Mouse (Mus musculus) R1 (cell line): ENCODE data around the gene Btrc.
"Not testable (repeated sequence)": the region's sequence is repeated elsewhere in the genome, so short reads cannot be mapped to it uniquely, and the experiment has no call there.

Experiments
- DNase-seq: peaks from one replicate; pipeline ENCODE4 v3.0.0-alpha.2; 2018; ENCODE audit warnings: low read depth, low spot score

The Btrc gene

DNA sequence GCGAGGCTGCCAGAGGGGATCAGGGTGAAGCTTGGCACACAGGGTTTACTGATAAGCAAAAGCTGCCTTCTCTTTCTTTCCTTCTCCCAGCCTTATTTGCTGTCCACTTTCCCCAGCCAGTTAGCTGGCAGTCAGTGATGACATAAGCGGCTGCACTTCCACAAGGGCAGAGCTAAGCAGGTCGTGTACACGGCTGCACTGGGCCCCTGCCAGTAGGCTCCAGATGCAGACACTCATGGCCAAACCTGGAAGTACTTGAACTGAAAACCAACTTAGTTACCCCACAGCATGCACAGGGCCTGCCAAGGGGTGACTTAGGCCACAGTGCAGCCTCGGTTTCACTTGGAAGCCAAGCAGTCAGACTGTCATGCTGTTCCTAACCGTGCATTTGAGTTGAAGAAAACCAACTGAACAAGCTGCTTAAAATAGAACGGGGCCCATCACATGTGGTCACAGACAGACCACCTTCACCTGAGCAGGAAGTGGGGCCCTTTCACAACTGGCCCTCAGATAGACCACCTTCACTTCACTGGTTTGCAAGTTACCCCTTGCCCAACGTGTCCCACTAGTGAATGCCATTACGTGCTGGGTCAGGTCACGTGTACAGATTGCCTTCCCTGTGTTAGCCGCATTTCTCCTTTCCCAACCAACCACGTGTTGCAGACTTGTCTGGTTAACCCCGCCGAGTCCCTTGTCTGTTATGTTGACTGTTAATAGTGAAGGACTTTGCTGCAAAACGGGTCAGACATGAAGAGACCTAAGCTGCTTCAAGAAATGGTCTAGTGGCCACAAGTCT lies 166.9 kb downstream of the Btrc start:
- no peak for DNase-seq

GRCm38 (mm10) chr19:45531554-45531953 lies 168.0 kb downstream of the Btrc start:
- DNase-seq, result no peak

- DNase-seq, result no peak
These were observed 170.1 kb downstream of the Btrc start for GRCm38 (mm10) chr19:45533617-45534016.

GRCm38 (mm10) chr19:45535214-45535735 lies 171.7 kb downstream of the Btrc start:
- DNase-seq, result no peak

GRCm38 (mm10) chr19:45535929-45536328 lies 172.4 kb downstream of the Btrc start:
- DNase-seq, result no peak

GRCm38 (mm10) chr19:45537505-45537904 lies 174.0 kb downstream of the Btrc start:
- peak; percentile 82 for DNase-seq

DNA sequence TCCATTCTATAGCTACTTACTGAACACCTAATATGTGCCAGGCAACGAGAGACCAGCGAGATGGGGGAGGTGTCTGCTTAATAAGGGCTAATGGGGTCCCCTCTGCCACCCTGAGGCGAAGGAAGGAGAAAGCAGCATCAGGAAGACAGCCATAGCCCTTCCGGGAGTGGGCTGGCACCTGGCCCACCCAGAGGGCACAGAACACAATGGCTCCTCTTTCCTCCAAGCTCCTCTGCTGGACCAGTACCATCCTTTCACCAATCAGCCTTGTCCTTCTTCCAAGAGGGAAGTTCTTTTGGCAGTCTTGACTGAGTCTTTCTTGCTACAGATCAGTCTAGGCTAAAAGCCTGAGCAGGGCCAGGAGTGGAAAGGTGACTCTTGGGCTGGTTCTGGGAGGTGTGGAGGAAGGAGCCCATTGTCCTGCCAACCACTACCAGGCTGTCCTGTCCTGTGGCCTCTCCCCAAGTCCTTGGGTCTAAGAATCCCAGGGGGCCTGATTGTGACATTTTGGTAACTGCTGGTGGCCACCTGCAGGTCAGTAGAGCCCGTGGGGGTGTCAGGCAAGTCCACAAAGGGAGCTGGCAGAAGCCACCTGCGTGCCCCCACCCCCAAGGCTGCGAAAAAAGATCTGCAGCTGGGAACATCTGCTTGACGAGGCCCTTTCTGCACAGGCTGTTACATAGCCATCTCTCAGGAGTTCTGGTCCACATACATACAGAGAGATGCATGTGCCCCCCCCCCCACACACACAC lies 177.3 kb downstream of the Btrc start:
- DNase-seq, result no peak

DNA sequence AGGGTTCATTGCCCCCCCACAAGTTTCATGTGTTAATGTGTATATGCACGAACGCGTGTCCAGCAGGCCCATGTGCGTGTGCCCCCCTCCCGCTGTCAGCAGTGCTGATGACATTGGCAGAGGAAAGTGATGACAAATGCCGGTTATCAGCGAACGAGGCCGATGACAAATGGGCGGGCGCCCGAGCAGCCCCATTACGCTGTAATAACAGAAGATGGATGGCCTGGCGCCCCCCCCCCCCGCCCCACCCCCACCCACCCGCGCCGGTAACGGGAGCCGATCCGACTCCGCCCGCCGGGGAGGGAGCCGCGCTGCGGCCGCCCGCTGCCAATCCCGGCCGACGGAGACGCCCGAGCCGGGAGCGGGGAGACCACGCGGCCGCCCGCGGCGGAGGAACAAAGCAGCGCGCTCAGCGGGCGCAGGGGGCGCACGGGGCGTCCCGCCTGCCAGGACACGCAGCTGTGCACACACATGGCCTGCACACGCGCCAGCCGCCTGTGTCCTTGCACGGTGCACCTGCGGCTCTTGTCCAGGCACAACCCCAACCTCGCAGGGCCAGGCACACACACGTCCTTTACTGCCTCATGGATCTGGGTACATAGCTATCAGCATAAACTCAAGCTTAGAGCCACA lies 178.0 kb downstream of the Btrc start:
- DNase-seq, result peak; percentile 58

DNA sequence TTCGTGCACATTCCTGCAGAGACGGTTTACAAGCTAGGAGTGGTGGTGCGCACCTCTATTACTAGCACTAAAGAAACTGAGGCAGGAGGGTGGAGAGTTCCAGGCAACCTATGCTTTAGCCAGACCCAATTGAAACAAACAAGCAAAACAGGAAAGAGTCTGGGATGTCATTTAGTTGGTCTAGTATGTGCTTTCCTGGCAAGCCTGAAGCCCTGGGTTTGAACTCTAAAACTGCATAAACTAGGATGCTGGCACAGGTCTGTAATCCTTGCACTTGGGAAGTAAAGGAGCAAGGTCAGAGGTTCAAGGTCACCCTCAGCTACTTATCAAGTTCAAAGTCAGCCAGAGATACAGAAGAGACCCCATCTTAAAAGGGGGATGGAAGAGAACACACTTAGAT lies 178.5 kb downstream of the Btrc start:
- DNase-seq, result peak; percentile 41

DNA sequence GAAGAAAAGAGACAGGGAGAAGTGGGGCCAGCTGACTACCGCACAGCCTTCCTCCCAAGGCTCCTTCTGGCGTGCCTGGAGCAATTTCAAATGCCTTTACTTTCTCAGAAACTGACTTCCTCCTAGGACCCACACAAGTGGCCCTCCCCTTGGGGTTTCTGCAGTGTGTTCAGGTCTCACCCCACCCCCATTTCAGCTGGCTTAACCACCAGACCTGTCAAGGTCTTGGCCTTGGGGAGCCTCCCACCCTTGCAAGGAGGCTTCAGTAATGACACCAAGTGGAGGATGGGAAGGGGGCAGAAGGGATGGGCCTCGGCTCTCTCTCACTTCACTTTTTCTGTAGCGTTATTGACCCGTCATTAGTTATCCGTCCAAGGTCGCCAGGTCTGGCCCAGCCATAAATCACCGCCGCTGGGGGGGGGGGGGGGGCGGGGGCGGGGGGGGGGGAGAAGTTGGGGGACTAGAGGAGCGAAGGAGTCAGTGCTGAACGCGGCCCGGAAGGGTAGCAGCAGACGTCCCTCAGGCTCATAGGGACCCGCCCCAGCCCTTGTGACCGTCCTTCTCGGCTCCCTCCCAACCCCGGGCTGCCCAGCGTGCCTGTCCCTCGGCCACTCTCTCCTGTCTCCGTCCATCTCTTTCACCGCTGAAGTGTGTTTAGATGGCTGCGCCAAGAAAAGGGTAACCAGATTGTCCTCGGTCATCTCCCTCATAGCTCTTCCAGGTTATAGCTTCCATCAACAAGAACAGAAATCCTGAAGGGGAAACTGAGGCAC lies 180.8 kb downstream of the Btrc start:
- DNase-seq, result peak; percentile 23

DNA sequence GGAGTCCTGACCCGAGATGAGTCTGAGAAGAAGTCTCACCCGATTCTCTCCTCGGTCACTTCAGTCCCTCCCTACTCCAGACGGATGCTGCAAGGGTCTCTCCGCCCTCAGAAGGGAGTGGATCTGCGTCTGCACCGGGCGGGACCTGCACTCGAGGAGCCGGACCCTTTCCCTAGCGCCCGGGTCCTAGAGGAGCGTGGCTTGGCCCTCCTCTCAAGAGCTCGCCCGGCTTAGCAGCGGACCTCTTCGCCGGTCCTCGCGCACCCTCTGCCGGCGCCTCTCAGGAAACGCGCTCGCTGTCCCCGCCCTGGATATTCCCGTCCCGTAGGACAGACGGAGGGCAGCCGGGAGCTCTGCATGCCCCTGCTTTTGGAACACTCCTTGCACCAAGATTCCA lies 181.4 kb downstream of the Btrc start:
- DNase-seq, result peak; percentile 75

DNA sequence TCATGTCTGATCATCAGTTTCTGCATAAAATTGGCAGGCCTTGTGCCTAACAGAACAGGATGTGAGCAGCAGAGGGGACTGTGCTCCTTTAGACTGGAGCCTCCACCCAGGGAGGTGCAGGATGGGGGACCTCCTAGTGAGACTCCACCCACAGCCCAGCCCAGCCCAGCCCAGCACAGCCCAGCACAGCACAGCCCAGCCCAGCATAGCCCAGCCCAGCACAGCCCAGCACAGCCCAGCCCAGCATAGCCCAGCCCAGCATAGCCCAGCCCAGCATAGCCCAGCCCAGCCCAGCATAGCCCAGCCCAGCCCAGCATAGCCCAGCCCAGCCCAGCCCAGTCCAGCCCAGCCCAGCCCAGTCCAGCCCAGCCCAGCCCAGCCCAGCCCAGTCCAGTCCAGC lies 184.7 kb downstream of the Btrc start:
- not testable (repeated sequence) for DNase-seq

- no peak for DNase-seq
These were observed 185.8 kb downstream of the Btrc start for GRCm38 (mm10) chr19:45549128-45549915.

DNA sequence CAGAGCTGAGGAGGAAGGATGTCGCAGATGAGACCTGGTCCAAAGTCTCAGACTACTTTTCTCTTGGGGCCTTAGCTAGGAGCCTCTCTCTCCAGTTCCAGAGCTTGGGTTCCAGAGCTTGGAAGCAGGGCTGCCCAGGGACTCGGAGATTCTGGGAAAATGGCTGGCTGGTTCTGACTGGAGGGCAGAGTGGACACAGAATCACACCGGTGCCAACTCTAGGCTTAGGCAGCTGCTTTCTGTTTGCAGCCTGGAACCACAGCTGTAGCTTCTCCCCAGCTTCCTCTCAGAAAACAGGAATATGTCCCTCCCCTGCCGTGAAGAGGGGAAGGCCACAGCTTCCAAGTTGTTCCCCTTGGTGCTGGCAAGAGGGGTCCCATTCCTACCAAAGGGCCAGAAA lies 186.4 kb downstream of the Btrc start:
- DNase-seq, result no peak

- no peak for DNase-seq
These were observed 188.7 kb downstream of the Btrc start for GRCm38 (mm10) chr19:45552187-45552586.

DNA sequence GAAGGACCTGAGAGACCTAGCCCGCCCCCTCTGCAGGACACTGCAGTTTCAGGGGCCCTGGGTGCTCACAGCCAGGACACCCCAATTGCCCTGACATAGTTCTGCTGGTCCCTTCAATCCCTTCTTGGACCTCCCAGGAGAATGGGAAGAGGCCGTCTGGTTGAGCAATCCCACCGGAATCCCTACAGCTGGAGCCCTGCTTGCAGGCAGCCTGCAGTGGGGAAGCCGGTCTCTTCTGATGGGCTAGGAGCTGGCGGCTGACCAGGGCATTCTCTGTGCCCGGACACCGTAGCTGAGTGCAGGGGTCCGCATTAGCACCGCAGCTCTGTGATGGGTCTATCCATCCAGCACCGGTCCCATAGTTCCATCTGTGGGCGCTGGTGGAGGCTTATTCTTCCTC lies 190.6 kb downstream of the Btrc start:
- no peak for DNase-seq

DNA sequence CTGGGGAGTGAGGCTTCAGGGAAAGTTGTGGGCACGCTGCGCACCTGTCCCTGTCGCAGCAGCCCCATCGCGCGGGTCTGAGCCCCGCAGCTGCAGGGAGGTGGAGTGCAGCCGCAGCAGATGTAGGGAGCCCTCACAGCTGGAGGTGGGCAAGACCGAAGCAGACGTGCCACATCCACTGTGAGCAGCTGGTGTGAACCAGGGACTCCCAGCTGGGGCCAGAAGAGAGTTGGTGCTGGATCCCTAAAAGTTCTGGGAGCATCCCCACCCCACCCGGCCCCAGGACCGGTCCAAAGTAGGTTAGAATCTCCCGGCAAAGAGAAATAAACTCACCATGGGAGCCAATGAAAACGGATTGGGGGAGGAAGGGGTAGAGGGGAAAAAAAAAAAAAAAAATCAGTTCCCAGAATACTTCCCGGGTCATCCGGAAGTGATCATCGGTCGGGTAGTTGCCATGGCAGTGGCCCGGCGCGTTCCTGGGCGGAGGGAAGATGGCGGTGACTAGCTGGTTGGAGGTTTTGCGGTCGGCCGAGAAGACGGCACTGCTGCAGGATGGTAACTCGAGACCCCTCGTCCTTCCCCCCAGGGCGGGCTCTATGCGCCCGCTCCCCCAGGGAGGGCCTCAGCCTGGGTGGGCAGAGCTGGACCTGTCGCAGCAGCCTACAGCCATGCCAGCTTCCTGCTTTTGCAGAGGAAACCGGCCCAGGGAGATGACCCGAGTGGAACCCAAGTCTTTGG lies 196.8 kb downstream of the Btrc start, which contains the start of the genes Poll and Gm17018:
Poll (minus strand) TSS at position 379 of the 738 bp plus-strand sequence.
Gm17018 (plus strand) TSS at position 463 of the 738 bp plus-strand sequence.
- DNase-seq, result peak; percentile 87

- DNase-seq, result no peak
These were observed 202.6 kb downstream of the Btrc start for GRCm38 (mm10) chr19:45565925-45566715.

GRCm38 (mm10) chr19:45567367-45567766 lies 203.8 kb downstream of the Btrc start:
- DNase-seq, result no peak
